Mouse (Mus musculus) intestine, embryonic 14.5 days (tissue): ENCODE measurements around the gene Ndufa4. TPM values are rescaled to one million over a fixed set of nuclear protein-coding genes. Genes with fewer than 3 reads are reported as not detected.

Experiments used
- ATAC-seq: fragments of 200-750 bp; cut with Nextera tagmentation; replicated peaks from 2 replicates; pipeline ENCODE4 v1.8.0; 2017; ENCODE audit warnings: low read depth, moderate number of reproducible peaks, moderate TSS enrichment, moderate library complexity; ENCODE audit not compliant: low FRiP score, low TSS enrichment
- DNase-seq: peaks from one replicate; pipeline ENCODE4 v3.0.0-alpha.2; 2018; ENCODE audit warnings: low spot score
- H3K27ac ChIP-seq: fragments of 300-500 bp; sonication (generic); 2 replicates; pipeline ENCODE4 v1.5.1; 2014; ENCODE audit warnings: low read depth, mild to moderate bottlenecking, control low read depth
- H3K27me3 ChIP-seq: fragments of 300-500 bp; sonication (generic); replicated peaks from 2 replicates; pipeline ENCODE4 v1.6.1; 2014; ENCODE audit warnings: low read length, control low read depth; ENCODE audit not compliant: control insufficient read depth, insufficient read depth
- H3K36me3 ChIP-seq: fragments of 300-500 bp; sonication (generic); 2 replicates; pipeline ENCODE4 v1.6.1; 2014; ENCODE audit warnings: low read length, control low read depth; ENCODE audit not compliant: control insufficient read depth, insufficient read depth
- H3K4me1 ChIP-seq: fragments of 300-500 bp; sonication (generic); replicated peaks from 2 replicates; pipeline ENCODE4 v1.6.1; 2014; ENCODE audit warnings: low read length, control low read depth, mixed read lengths; ENCODE audit not compliant: control insufficient read depth, insufficient read depth
- H3K4me2 ChIP-seq: fragments of 300-500 bp; sonication (generic); 2 replicates; pipeline ENCODE4 v1.6.1; 2014; ENCODE audit warnings: low read length
- H3K4me3 ChIP-seq: fragments of 300-500 bp; sonication (generic); 2 replicates; pipeline ENCODE4 v1.5.1; 2014; ENCODE audit warnings: low read depth, low read length, control low read depth, mixed read lengths
- H3K9ac ChIP-seq: fragments of 300-500 bp; sonication (generic); 2 replicates; pipeline ENCODE4 v1.6.1; 2014; ENCODE audit warnings: mild to moderate bottlenecking, low read length
- H3K9me3 ChIP-seq: fragments of 300-500 bp; sonication (generic); 2 replicates; pipeline ENCODE4 v1.6.1; 2016; ENCODE audit warnings: low read length, control low read depth; ENCODE audit not compliant: control insufficient read depth
- WGBS: fragments of 180-500 bp; shearing (Covaris S2); extraction: QIAGEN DNeasy Blood & Tissue Kit; methylation state at CpG from one replicate; pipeline ENCODE4 v1.1.7; 2014; 5-methylcytosine and 5-hydroxymethylcytosine counted together
- polyA plus RNA-seq: library from polyadenylated mRNA; unstranded; fragments of >200 nt; fragmentation: Nextera tagmentation; extraction: Ambion mirVana; gene quantifications from 2 replicates; pipeline ENCODE4 v1.2.1, GENCODE M21; 2014

Ndufa4 gene
- polyA plus RNA-seq = 1,066 and 1,132 TPM in 2 replicates

GRCm38 (mm10) chr6:11907269-11908032 is at the start of gene Ndufa4, which contains the start of gene Phf14:
Gene Ndufa4 (minus strand): TSS chr6:11907497.
Gene Phf14 (plus strand): TSS chr6:11907809.
- peak within 1 kb of the TSS; percentile 94 for H3K4me3 ChIP-seq
- DNase-seq = peak; percentile 99
- peak within 1 kb of the TSS; percentile 87 for H3K27ac ChIP-seq
- H3K36me3 ChIP-seq = peaks cover 35% of the 10 kb centered on the region
- peaks cover 8% of the 10 kb centered on the region for H3K4me1 ChIP-seq
- peak within 1 kb of the TSS; percentile 78 for H3K4me2 ChIP-seq
- peak; percentile 99 for ATAC-seq
- under 1% methylated on average over 59 of the region's 59 CpGs for WGBS
- peak within 1 kb of the TSS; percentile 89 for H3K9ac ChIP-seq
- H3K27me3 ChIP-seq = no peaks in the 10 kb centered on the region
- H3K9me3 ChIP-seq = no peaks in the 10 kb centered on the region

GRCm38 (mm10) chr6:11948100-11948499 is 40.8 kb upstream of the Ndufa4 start:
- no peaks in the 10 kb centered on the region for H3K4me1 ChIP-seq
- DNase-seq (no peak), ATAC-seq (no peak)
- no peak overlapping the region for H3K4me2 ChIP-seq
- peaks cover 30% of the 10 kb centered on the region for H3K36me3 ChIP-seq
- no peak overlapping the region for H3K4me3 ChIP-seq
- H3K27ac ChIP-seq = no peak overlapping the region
- H3K9me3 ChIP-seq = no peaks in the 10 kb centered on the region
- no peak overlapping the region for H3K9ac ChIP-seq
- no peaks in the 10 kb centered on the region for H3K27me3 ChIP-seq
- WGBS = 94% methylated on average over 1 of the region's 1 CpGs

GRCm38 (mm10) chr6:11942089-11942488 is 34.8 kb upstream of the Ndufa4 start:
- WGBS = 94% methylated on average over 4 of the region's 4 CpGs
- no peak for DNase-seq

GRCm38 (mm10) chr6:11940895-11941294 is 33.6 kb upstream of the Ndufa4 start:
- H3K4me2 ChIP-seq = no peak overlapping the region
- DNase-seq (no peak), ATAC-seq (no peak)
- H3K9me3 ChIP-seq = no peaks in the 10 kb centered on the region
- H3K4me1 ChIP-seq = no peaks in the 10 kb centered on the region
- H3K4me3 ChIP-seq = no peak overlapping the region
- H3K27me3 ChIP-seq = no peaks in the 10 kb centered on the region
- H3K9ac ChIP-seq = no peak overlapping the region
- peaks cover 32% of the 10 kb centered on the region for H3K36me3 ChIP-seq
- no peak overlapping the region for H3K27ac ChIP-seq

More at GRCm38 (mm10) chr6:11942089-11942488, 34.8 kb upstream of the Ndufa4 start:
- no peaks in the 10 kb centered on the region for H3K9me3 ChIP-seq
- H3K27ac ChIP-seq = no peak overlapping the region
- H3K4me3 ChIP-seq = no peak overlapping the region
- ATAC-seq = no peak
- H3K36me3 ChIP-seq = peaks cover 39% of the 10 kb centered on the region
- no peak overlapping the region for H3K4me2 ChIP-seq
- H3K27me3 ChIP-seq = no peaks in the 10 kb centered on the region
- no peaks in the 10 kb centered on the region for H3K4me1 ChIP-seq
- no peak overlapping the region for H3K9ac ChIP-seq

GRCm38 (mm10) chr6:11933403-11933802 is 26.1 kb upstream of the Ndufa4 start:
- no peaks in the 10 kb centered on the region for H3K9me3 ChIP-seq
- no peak for ATAC-seq
- no peaks in the 10 kb centered on the region for H3K27me3 ChIP-seq
- no peak overlapping the region for H3K4me3 ChIP-seq
- H3K4me1 ChIP-seq = no peaks in the 10 kb centered on the region
- no peak overlapping the region for H3K27ac ChIP-seq
- H3K9ac ChIP-seq = no peak overlapping the region
- H3K4me2 ChIP-seq = no peak overlapping the region
- 94% methylated on average over 7 of the region's 7 CpGs for WGBS
- DNase-seq = no peak
- peaks cover 14% of the 10 kb centered on the region; the same call in 1 of the 2 replicates for H3K36me3 ChIP-seq

GRCm38 (mm10) chr6:11927485-11927884 is 20.2 kb upstream of the Ndufa4 start:
- Histone ChIP-seq H3K4me2 (peak overlapping the region; percentile 78), H3K27me3 (no peaks in the 10 kb centered on the region), H3K4me3 (peak overlapping the region; percentile 92; the same call in 1 of the 2 replicates), H3K4me1 (peaks cover 12% of the 10 kb centered on the region), H3K9me3 (no peaks in the 10 kb centered on the region), H3K36me3 (peaks cover 17% of the 10 kb centered on the region; the same call in 1 of the 2 replicates), H3K27ac (no peak overlapping the region), H3K9ac (no peak overlapping the region)
- 81% methylated on average over 6 of the region's 6 CpGs for WGBS
- DNase-seq = no peak
- ATAC-seq = no peak

GRCm38 (mm10) chr6:11926082-11926595 is 18.8 kb upstream of the Ndufa4 start:
- 0% methylated on average over 28 of the region's 40 CpGs for WGBS
- no peaks in the 10 kb centered on the region for H3K27me3 ChIP-seq
- peak overlapping the region; percentile 98 for H3K27ac ChIP-seq
- peak overlapping the region; percentile 98 for H3K9ac ChIP-seq
- H3K36me3 ChIP-seq = peaks cover 17% of the 10 kb centered on the region; the same call in 1 of the 2 replicates
- ATAC-seq (peak; percentile 84), DNase-seq (peak; percentile 90)
- H3K4me2 ChIP-seq = peak overlapping the region; percentile 78
- H3K9me3 ChIP-seq = no peaks in the 10 kb centered on the region
- H3K4me1 ChIP-seq = peaks cover 12% of the 10 kb centered on the region
- peak overlapping the region; percentile 92 for H3K4me3 ChIP-seq

- under 1% methylated on average over 20 of the region's 20 CpGs for WGBS
- peak; percentile 95 for ATAC-seq
Measured at GRCm38 (mm10) chr6:11925496-11926041, 18.3 kb upstream of the Ndufa4 start.

More at GRCm38 (mm10) chr6:11925496-11926041, 18.3 kb upstream of the Ndufa4 start:
- Histone ChIP-seq H3K36me3 (peaks cover 17% of the 10 kb centered on the region; the same call in 1 of the 2 replicates), H3K9me3 (no peaks in the 10 kb centered on the region), H3K4me1 (peaks cover 12% of the 10 kb centered on the region), H3K4me2 (peak overlapping the region; percentile 78), H3K9ac (peak overlapping the region; percentile 98), H3K4me3 (peak overlapping the region; percentile 92), H3K27me3 (no peaks in the 10 kb centered on the region), H3K27ac (peak overlapping the region; percentile 98)
- DNase-seq = peak; percentile 89
